Mouse (Mus musculus) cerebellum, postnatal 10 days (tissue): ENCODE measurements around the gene Actr5.

Experiments
- DNase-seq, 2 experiments: peaks; one replicate each; pipeline ENCODE4 v3.0.0; 2021; ENCODE audit warnings: mixed read lengths in 2 of 2

Actr5 gene

DNA sequence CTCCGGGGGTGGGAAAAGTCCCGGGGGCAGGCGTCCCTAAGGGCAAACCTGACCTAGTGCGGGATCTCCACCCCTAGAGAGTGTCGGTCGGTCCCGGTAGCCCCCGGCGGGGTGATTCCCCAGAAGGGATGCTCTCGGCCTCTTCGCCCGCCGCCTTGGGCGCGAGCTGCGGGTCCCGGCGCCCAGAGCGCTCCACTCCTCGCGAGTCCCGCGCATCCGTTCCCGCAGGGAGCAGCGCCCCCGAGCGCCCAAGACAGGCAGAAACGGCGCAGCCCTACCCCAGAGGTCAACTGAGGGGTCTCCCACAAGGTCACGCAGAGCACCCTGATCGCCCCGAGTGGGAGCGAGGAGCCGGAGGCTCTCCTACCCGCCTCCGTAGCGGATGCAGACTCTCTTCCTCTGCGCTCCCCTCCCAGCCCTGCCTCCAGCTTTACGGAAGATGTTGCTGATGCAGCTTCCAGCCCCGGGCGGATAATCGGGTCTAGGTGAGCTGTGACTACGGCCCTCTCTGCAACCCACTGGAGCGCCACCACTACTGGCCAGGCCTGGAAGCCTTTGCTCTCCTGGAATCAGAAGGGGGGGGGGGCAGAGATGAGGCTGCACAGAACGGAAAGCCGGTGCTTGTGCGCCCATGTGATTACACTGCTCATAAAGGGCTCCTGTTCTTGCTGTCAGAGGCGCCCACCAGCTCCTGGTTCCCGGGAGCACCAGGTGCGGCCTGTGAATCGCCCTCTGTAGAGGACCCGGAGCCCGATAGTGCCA lies 43.2 kb downstream of the Actr5 start:
- peak; percentile 46 to 54 for DNase-seq

- DNase-seq, result no peak
These were observed 43.8 kb downstream of the Actr5 start for GRCm38 (mm10) chr2:158668433-158669010.

- DNase-seq, result no peak
These were observed 44.8 kb downstream of the Actr5 start for GRCm38 (mm10) chr2:158669199-158670195.

- no peak for DNase-seq
These were observed 45.9 kb downstream of the Actr5 start for GRCm38 (mm10) chr2:158670571-158670970.

DNA sequence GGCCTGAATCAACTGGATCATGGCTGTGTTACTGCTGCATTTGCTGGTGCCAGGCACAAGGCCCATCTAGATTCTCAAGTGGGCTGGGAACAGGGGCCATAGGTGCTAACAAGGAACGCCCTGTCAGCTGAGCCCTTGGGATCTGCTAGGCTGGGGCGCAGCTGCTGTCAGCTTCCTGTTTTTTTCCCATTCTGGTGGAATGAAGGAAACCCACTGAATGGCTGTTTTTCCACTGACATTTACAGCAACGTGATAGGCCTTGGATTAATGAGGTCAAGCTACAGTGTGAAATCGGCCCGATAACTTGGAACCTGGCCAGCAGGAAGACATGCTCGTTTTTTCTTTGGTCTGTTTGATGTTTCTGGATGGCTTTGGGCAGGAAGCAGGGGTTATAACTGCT lies 48.1 kb downstream of the Actr5 start:
- DNase-seq, result peak; percentile 73 to 78

DNA sequence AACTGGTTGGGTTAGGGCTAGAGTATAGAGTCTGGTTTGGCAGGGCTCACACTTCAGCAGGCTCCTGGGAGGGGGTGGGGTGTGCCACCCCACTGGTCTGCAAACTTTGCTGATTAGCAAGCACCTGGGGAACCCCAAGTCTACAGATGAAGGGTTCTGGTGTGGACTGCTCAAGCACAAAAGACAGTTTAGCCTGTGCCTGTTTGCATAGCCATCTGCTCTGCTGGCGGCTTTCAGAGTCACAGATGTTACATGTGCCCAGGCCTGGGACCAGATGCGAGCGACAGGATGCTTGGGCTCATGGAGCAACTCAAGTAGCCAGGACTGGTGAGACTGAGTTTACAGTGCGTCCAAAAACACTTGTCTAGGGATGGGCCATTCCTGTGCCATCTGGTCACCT lies 48.8 kb downstream of the Actr5 start:
- peak; percentile 78 to 86 for DNase-seq

- DNase-seq, result no peak
These were observed 49.4 kb downstream of the Actr5 start for GRCm38 (mm10) chr2:158674131-158674530.

DNA sequence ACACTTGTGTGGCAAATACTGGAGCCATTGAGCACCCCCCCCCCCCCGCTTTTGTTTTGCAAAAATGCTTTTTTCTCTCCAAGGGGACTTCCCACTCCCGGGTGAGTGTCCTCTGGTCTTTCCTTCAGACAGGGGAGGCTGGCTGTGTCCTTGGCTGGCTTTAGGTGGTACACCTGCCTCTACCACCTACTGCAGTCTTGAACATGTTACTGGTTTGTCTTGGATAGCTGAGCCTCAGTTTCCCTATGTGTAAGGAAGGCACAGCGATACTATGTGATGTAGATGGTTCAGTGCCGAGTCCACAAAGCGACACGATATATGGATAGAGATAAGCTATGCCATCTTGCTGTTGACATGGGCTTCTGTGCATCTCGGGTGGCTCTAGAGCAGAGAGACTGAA lies 50.1 kb downstream of the Actr5 start:
- DNase-seq, result no peak

GRCm38 (mm10) chr2:158675161-158675560 lies 50.5 kb downstream of the Actr5 start:
- DNase-seq, result no peak

DNA sequence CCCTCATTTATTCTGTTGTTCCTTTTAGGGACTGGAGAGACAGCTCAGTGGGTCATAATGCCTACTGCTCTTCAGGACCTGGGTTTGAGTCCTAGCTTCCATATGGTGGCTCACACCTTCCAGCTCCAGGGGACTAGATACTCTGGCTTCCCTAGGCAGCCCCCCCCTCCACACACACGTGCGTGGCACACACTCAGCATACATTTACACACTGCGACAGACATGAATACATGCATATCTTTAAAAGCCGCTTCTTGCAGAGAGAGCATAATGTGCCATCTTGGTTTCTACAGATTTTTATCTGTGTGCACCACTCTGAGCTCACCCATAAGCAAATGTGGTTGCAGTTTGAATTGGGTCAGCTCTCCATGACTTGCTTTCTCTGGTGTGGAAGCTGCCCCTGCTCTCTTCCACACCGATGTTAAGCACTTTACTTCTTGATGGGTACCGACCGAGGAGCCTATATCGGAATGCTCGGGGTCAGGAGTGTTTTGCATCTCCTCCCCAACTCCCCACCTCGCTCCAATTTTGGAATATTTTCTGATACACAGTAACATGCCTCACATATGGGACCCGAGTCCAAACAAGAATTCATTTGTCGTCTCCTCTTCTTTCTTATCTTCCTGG lies 51.3 kb downstream of the Actr5 start:
- DNase-seq, result no peak

DNA sequence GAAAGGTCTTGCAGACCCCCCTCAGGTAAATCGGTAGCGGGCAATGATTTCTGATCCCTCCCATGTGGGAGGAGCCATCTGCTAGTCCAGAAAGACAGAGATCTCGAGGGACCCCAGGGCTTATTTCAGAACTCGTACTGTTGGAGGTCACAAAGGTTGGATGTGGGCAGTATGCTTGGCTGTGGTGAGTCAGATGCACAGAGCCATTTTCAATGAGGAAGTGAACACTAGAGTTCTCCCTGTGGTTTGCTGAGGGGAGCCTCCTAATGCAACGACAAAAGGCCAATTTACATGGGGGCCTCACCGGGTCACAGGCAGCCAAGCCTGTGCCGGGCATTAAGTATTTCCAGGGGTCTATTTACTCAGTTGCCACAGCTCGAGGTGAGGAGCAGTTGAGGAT lies 53.3 kb downstream of the Actr5 start:
- DNase-seq, result no peak

- DNase-seq, result peak in 1 of 2 experiments; percentile 61
These were observed 54.4 kb downstream of the Actr5 start for GRCm38 (mm10) chr2:158679091-158679490.

DNA sequence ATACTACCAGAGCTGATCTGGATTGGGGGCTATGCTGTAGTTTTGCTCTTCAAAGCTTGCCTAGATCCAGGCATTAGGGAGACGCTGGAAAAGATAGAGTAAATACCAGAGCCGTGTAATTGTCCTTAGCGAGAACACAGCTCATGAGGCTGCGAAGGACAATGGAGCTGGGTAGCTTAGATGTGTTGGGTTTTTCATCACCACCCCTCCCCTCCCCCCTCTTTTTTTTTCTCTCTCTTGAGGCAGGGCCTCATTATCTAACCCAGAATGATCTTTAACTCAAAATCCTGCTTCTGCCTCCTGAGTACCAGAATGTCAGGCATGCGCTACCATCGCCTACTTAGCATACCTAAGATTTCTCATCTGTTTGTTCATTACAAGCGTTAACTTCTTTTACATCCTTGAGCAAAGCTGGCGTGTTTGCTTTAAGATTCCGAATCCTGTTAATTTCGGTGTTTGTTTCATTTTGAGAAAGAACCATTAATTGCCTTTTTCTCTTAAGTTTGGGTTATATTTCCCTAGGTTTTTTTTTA lies 55.7 kb downstream of the Actr5 start:
- no peak for DNase-seq

- DNase-seq, result no peak
These were observed 57.0 kb downstream of the Actr5 start for GRCm38 (mm10) chr2:158681714-158682113.

- DNase-seq, result no peak
These were observed 57.8 kb downstream of the Actr5 start for GRCm38 (mm10) chr2:158682344-158683037.

DNA sequence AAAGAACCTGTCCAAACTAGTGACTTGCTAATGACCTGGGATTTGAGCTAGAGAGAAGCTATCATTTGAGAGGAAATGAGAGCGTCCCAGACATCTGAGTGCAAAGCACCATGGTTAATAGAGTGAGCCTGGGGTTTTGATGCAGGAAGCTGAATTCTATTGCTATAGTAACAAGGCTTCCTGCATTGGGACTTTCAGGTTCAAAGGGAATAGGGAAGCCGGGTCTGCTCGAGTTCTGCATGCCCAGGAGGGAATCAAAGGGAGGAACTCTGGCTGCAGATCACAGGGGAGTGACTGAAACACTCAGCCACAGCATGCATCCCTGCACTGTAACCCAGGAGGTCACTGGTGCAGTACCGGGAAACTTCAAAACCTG lies 58.3 kb downstream of the Actr5 start:
- DNase-seq, result no peak

- DNase-seq, result no peak
These were observed 59.7 kb downstream of the Actr5 start for GRCm38 (mm10) chr2:158684247-158684843.

DNA sequence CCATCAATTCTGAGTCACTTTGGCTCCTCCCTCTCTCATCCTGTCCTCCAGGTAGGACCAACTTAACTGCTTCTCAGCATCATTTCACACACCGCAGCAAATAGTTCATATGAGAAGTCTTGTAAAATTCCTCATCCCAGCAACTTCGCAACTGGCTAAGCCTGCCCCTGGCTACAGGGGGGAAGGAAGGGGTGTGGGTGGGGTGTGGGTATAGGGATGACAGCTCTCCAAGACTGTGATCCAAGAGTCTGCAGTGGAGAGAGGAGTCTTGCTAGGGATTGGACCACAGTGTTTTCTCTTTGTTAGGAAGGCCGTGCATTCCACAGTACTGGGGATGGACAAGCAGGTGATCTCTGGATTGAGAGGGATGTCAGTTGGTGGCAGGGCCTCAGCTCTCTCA lies 60.2 kb downstream of the Actr5 start:
- no peak for DNase-seq

- no peak for DNase-seq
These were observed 61.7 kb downstream of the Actr5 start for GRCm38 (mm10) chr2:158686394-158686793.

DNA sequence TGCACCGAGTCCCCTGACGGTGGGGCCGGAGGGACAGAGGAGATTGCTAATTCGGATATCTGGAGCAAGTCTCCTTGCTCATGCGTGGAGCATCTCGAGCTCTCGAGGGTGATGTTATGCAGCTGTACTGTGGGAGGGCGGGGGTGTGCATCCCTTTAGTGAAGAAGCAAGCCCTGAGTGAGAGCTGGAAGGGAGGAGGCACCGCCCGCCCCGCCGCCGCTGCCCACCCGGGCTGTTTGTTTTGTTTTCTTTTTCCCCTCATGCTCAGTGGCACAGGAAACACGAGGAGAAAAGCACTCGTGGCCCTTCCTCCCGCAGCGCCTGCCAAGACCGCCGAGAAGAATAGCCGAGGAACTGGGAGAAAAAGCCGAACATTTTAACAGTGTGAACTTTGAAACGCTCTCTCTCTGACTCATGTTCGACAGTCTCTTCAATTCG lies 63.1 kb downstream of the Actr5 start:
- DNase-seq, result peak in 1 of 2 experiments; percentile 23
